ENCODE assay signal across 7 mouse cellular contexts in genomic region chr11:97808093-97808492, GRCm38 (mm10). TPM values are rescaled to one million over a fixed set of nuclear protein-coding genes. Genes with fewer than 3 reads are reported as not detected.
A peak's percentile ranks its signal among the peaks of the same experiment; 100 is the strongest.
DNase-seq lines count a peak whose midpoint lies in the region; ATAC-seq lines count a peak whose summit lies in the region.

No protein-coding gene starts in this region.

- no peaks in the 10 kb centered on the region; the same call in 1 of the 2 replicates for H3K36me3 ChIP-seq in neural tube, embryonic 11.5 days (ENCODE audit: control insufficient read depth, insufficient read depth, low read length)
- peaks cover 34% of the 10 kb centered on the region for H3K36me3 ChIP-seq in forebrain, embryonic 14.5 days (ENCODE audit: control insufficient read depth, insufficient read depth, low read length)
- H3K36me3 ChIP-seq in intestine, embryonic 16.5 days (ENCODE audit: control insufficient read depth, insufficient read depth, low read length) = peaks cover 3% of the 10 kb centered on the region; the same call in 1 of the 2 replicates

- H3K27me3 ChIP-seq in neural tube, embryonic 11.5 days (ENCODE audit: control insufficient read depth, insufficient read depth, low read length) = no peaks in the 10 kb centered on the region
- no peaks in the 10 kb centered on the region for H3K27me3 ChIP-seq in forebrain, embryonic 14.5 days (replicated peaks; ENCODE audit: control insufficient read depth, insufficient read depth, low read length)
- H3K27me3 ChIP-seq in intestine, embryonic 16.5 days (replicated peaks; ENCODE audit: control insufficient read depth, insufficient read depth, low read length) = no peaks in the 10 kb centered on the region

- H3K4me3 ChIP-seq in neural tube, embryonic 11.5 days (ENCODE audit: low read depth, low read length) = no peak overlapping the region
- no peak overlapping the region for H3K4me3 ChIP-seq in forebrain, embryonic 14.5 days (ENCODE audit: low read depth, low read length)
- H3K4me3 ChIP-seq in intestine, embryonic 16.5 days (ENCODE audit: low read length) = no peak overlapping the region

- WGBS in neural tube, embryonic 11.5 days = 80% methylated on average over 2 of the region's 2 CpGs
- 50% methylated on average over 2 of the region's 2 CpGs for WGBS in forebrain, embryonic 14.5 days
- WGBS in intestine, embryonic 16.5 days = 47% methylated on average over 2 of the region's 2 CpGs

- peak overlapping the region; percentile 6; the same call in 1 of the 2 replicates for H3K9ac ChIP-seq in neural tube, embryonic 11.5 days (ENCODE audit: low read length)
- H3K9ac ChIP-seq in forebrain, embryonic 14.5 days (ENCODE audit: low read length) = no peak overlapping the region
- peak overlapping the region; percentile 20 for H3K9ac ChIP-seq in intestine, embryonic 16.5 days (ENCODE audit: low read depth, low read length)

- no peak overlapping the region for H3K27ac ChIP-seq in neural tube, embryonic 11.5 days (ENCODE audit: low read depth, low read length)
- H3K27ac ChIP-seq in forebrain, embryonic 14.5 days (ENCODE audit: low read depth, low read length) = no peak overlapping the region
- H3K27ac ChIP-seq in intestine, embryonic 16.5 days (ENCODE audit: low read length) = peak overlapping the region; percentile 73

- ATAC-seq in neural tube, embryonic 11.5 days (ENCODE audit: insufficient read depth, low FRiP score, low TSS enrichment) = no peak
- ATAC-seq in forebrain, embryonic 14.5 days = no peak
- ATAC-seq in intestine, embryonic 16.5 days = no peak

- DNase-seq in neural tube, embryonic 11.5 days (ENCODE audit: low spot score) = peak; percentile 12
- no peak for DNase-seq in neural tube, embryonic 10.5 days (ENCODE audit: extremely low spot score, low spot score)
- peak; percentile 57 for DNase-seq in forebrain, embryonic 14.5 days (ENCODE audit: low spot score)
- peak; percentile 63 for DNase-seq in lung, postnatal 25 days (ENCODE audit: low spot score)
- DNase-seq in right cerebral cortex, postnatal 25 days = no peak
- no peak for DNase-seq in left cerebral cortex, adult 8-10 months (ENCODE audit: low spot score in 2 of 2)

- no peaks in the 10 kb centered on the region for H3K9me3 ChIP-seq in neural tube, embryonic 11.5 days (ENCODE audit: control insufficient read depth, low read length)
- H3K9me3 ChIP-seq in forebrain, embryonic 14.5 days (replicated peaks; ENCODE audit: control insufficient read depth, low read length) = no peaks in the 10 kb centered on the region
- H3K9me3 ChIP-seq in intestine, embryonic 16.5 days (ENCODE audit: control insufficient read depth, low read length) = no peaks in the 10 kb centered on the region

- peaks cover 70% of the 10 kb centered on the region for H3K4me1 ChIP-seq in neural tube, embryonic 11.5 days (ENCODE audit: control insufficient read depth, insufficient read depth, low read length)
- peaks cover 71% of the 10 kb centered on the region for H3K4me1 ChIP-seq in forebrain, embryonic 14.5 days (ENCODE audit: control insufficient read depth, insufficient read depth, low read length)
- H3K4me1 ChIP-seq in intestine, embryonic 16.5 days (ENCODE audit: control insufficient read depth, insufficient read depth, low read length) = peaks cover 90% of the 10 kb centered on the region

- no peak overlapping the region for H3K4me2 ChIP-seq in neural tube, embryonic 11.5 days (ENCODE audit: low read depth)
- H3K4me2 ChIP-seq in forebrain, embryonic 14.5 days (ENCODE audit: low read length) = no peak overlapping the region
- H3K4me2 ChIP-seq in intestine, embryonic 16.5 days (ENCODE audit: low read depth, low read length) = 0 out of 2 replicates have a peak overlapping the region, but pooled peaks have one; percentile 9

RNA-seq across cellular contexts. Expression of gene Lasp1, which starts 9.3 kb away (rescaled TPM):
- polyA plus RNA-seq in neural tube, embryonic 11.5 days (2014; fragmentation: Nextera tagmentation; extraction: Ambion mirVana) = 68.8 and 73.1 TPM in 2 replicates
- 77.6 and 94.6 TPM in 2 replicates for polyA plus RNA-seq in forebrain, embryonic 14.5 days (2014; fragmentation: Nextera tagmentation; extraction: Ambion mirVana)
- polyA plus RNA-seq in intestine, embryonic 16.5 days (2015; fragmentation: Nextera tagmentation; extraction: Ambion mirVana) = 141 and 148 TPM in 2 replicates
- total RNA-seq in left cerebral cortex, adult 8-10 months (2022) = 100 to 1,000 TPM; 138 to 169 (median 155) TPM

RNA-seq across cellular contexts. Expression of gene Rpl23, which starts 25.9 kb away (rescaled TPM):
- 453 and 457 TPM in 2 replicates for polyA plus RNA-seq in neural tube, embryonic 11.5 days (2014; fragmentation: Nextera tagmentation; extraction: Ambion mirVana)
- polyA plus RNA-seq in forebrain, embryonic 14.5 days (2014; fragmentation: Nextera tagmentation; extraction: Ambion mirVana) = 348 and 451 TPM in 2 replicates
- polyA plus RNA-seq in intestine, embryonic 16.5 days (2015; fragmentation: Nextera tagmentation; extraction: Ambion mirVana) = 466 and 491 TPM in 2 replicates
- total RNA-seq in left cerebral cortex, adult 8-10 months (2022) = 100 to 1,000 TPM; 331 to 461 (median 392) TPM

RNA-seq across cellular contexts. Expression of gene 1700001P01Rik, which starts 32.4 kb away (rescaled TPM):
- polyA plus RNA-seq in neural tube, embryonic 11.5 days (2014; fragmentation: Nextera tagmentation; extraction: Ambion mirVana) = not detected in 2 replicates
- 0.50 TPM in 1 of 2 replicates, not detected in the other for polyA plus RNA-seq in forebrain, embryonic 14.5 days (2014; fragmentation: Nextera tagmentation; extraction: Ambion mirVana)
- not detected in 2 replicates for polyA plus RNA-seq in intestine, embryonic 16.5 days (2015; fragmentation: Nextera tagmentation; extraction: Ambion mirVana)
- 1 to 10 TPM in 1 of 4 experiments, under 1 TPM in 2, not detected in 1; 0.65 to 1.2 (median 0.84) TPM for total RNA-seq in left cerebral cortex, adult 8-10 months (2022)

RNA-seq across cellular contexts. Expression of gene B230217C12Rik, which starts 32.5 kb away (rescaled TPM):
- polyA plus RNA-seq in neural tube, embryonic 11.5 days (2014; fragmentation: Nextera tagmentation; extraction: Ambion mirVana) = 14.1 and 15.0 TPM in 2 replicates
- polyA plus RNA-seq in forebrain, embryonic 14.5 days (2014; fragmentation: Nextera tagmentation; extraction: Ambion mirVana) = 20.3 and 21.5 TPM in 2 replicates
- 4.1 TPM in 2 replicates for polyA plus RNA-seq in intestine, embryonic 16.5 days (2015; fragmentation: Nextera tagmentation; extraction: Ambion mirVana)
- 10 to 100 TPM; 73.0 to 83.2 (median 79.8) TPM for total RNA-seq in left cerebral cortex, adult 8-10 months (2022)

RNA-seq across cellular contexts. Expression of gene Cwc25, which starts 41.7 kb away (rescaled TPM):
- 13.3 and 13.7 TPM in 2 replicates for polyA plus RNA-seq in neural tube, embryonic 11.5 days (2014; fragmentation: Nextera tagmentation; extraction: Ambion mirVana)
- 9.9 and 11.1 TPM in 2 replicates for polyA plus RNA-seq in forebrain, embryonic 14.5 days (2014; fragmentation: Nextera tagmentation; extraction: Ambion mirVana)
- polyA plus RNA-seq in intestine, embryonic 16.5 days (2015; fragmentation: Nextera tagmentation; extraction: Ambion mirVana) = 11.1 and 11.9 TPM in 2 replicates
- total RNA-seq in left cerebral cortex, adult 8-10 months (2022) = 10 to 100 TPM; 17.0 to 20.6 (median 19.1) TPM

Comparison
In these comparisons a context has a peak if more than half of its experiments do, and no peak if none do; other contexts are left out.
1. DNase-seq: peak in neural tube, embryonic 11.5 days (single experiment), forebrain, embryonic 14.5 days (single experiment) and lung, postnatal 25 days (single experiment); none in neural tube, embryonic 10.5 days (single experiment), right cerebral cortex, postnatal 25 days (single experiment) and left cerebral cortex, adult 8-10 months (0 of 2).